Mouse (Mus musculus) heart, embryonic 16.5 days (tissue): ENCODE measurements at regions not wholly inside any gene's neighbourhood (a gene's known extent, or its start where the extent isn't known, plus 50 kb on each side); places are given as distances from the start of the nearest gene placed in this dataset.

ENCODE experiments used
- ATAC-seq: fragments of 200-750 bp; cut with Nextera tagmentation; replicated peaks from 2 replicates; pipeline ENCODE4 v1.8.0; 2017; ENCODE audit warnings: moderate number of reproducible peaks; ENCODE audit not compliant: insufficient read depth, low FRiP score; ENCODE audit errors: extremely low read depth
- H3K27ac ChIP-seq: fragments of 300-500 bp; sonication (generic); 2 replicates; pipeline ENCODE4 v1.5.1; 2014; ENCODE audit warnings: mild to moderate bottlenecking, low read length, control low read depth, moderate library complexity
- H3K27me3 ChIP-seq: fragments of 300-500 bp; sonication (generic); 2 replicates; pipeline ENCODE4 v1.6.1; 2014; ENCODE audit warnings: low read length, mixed read lengths; ENCODE audit not compliant: control insufficient read depth, insufficient read depth
- H3K36me3 ChIP-seq: fragments of 300-500 bp; sonication (generic); 2 replicates; pipeline ENCODE4 v1.6.1; 2014; ENCODE audit not compliant: control insufficient read depth, insufficient read depth
- H3K4me1 ChIP-seq: fragments of 300-500 bp; sonication (generic); 2 replicates; pipeline ENCODE4 v1.6.1; 2014; ENCODE audit warnings: low read length, mixed read lengths; ENCODE audit not compliant: control insufficient read depth, insufficient read depth
- H3K4me2 ChIP-seq: fragments of 300-500 bp; sonication (generic); 2 replicates; pipeline ENCODE4 v1.6.1; 2014; ENCODE audit warnings: low read depth, mild to moderate bottlenecking, control low read depth, low read length
- H3K4me3 ChIP-seq: fragments of 300-500 bp; sonication (generic); 2 replicates; pipeline ENCODE4 v1.5.1; 2014; ENCODE audit warnings: mild to moderate bottlenecking, control low read depth, low read length
- H3K9ac ChIP-seq: fragments of 300-500 bp; sonication (generic); 2 replicates; pipeline ENCODE4 v1.6.1; 2014; ENCODE audit warnings: low read length, control low read depth
- H3K9me3 ChIP-seq: fragments of 300-500 bp; sonication (generic); replicated peaks from 2 replicates; pipeline ENCODE4 v1.6.1; 2016; ENCODE audit warnings: low read length; ENCODE audit not compliant: control insufficient read depth
- WGBS: fragments of 180-500 bp; shearing (Covaris S2); extraction: QIAGEN DNeasy Blood & Tissue Kit; methylation state at CpG from one replicate; pipeline ENCODE4 v1.1.7; 2014; 5-methylcytosine and 5-hydroxymethylcytosine counted together

GRCm38 (mm10) chr16:39390626-39391025 is 498.2 kb downstream of the Igsf11 start:
- Histone ChIP-seq H3K4me2 (no peak overlapping the region), H3K27me3 (no peaks in the 10 kb centered on the region), H3K27ac (no peak overlapping the region), H3K9me3 (no peaks in the 10 kb centered on the region), H3K4me1 (no peaks in the 10 kb centered on the region), H3K36me3 (no peaks in the 10 kb centered on the region), H3K4me3 (no peak overlapping the region), H3K9ac (no peak overlapping the region)
- 71% methylated on average over 3 of the region's 3 CpGs for WGBS
- no peak for ATAC-seq

GRCm38 (mm10) chr16:39402101-39402749 is 509.8 kb downstream of the Igsf11 start:
- Histone ChIP-seq H3K4me1 (no peaks in the 10 kb centered on the region), H3K4me3 (no peak overlapping the region), H3K36me3 (no peaks in the 10 kb centered on the region), H3K27ac (no peak overlapping the region), H3K9ac (no peak overlapping the region), H3K27me3 (no peaks in the 10 kb centered on the region), H3K4me2 (no peak overlapping the region), H3K9me3 (no peaks in the 10 kb centered on the region)
- no peak for ATAC-seq
- 66% methylated on average over 4 of the region's 4 CpGs for whole genome bisulfite sequencing

GRCm38 (mm10) chr16:39431581-39431980 is 539.1 kb downstream of the Igsf11 start:
- H3K27me3 ChIP-seq: no peaks in the 10 kb centered on the region
- no peaks in the 10 kb centered on the region for H3K36me3 ChIP-seq
- H3K9ac ChIP-seq: no peak overlapping the region
- H3K4me2 ChIP-seq: no peak overlapping the region
- H3K4me3 ChIP-seq: no peak overlapping the region
- no peak overlapping the region for H3K27ac ChIP-seq
- no peaks in the 10 kb centered on the region for H3K9me3 ChIP-seq
- ATAC-seq: no peak
- no peaks in the 10 kb centered on the region for H3K4me1 ChIP-seq
- WGBS: 83% methylated on average over 1 of the region's 1 CpGs

- Histone ChIP-seq H3K4me3 (no peak overlapping the region), H3K27ac (no peak overlapping the region), H3K4me1 (no peaks in the 10 kb centered on the region), H3K9me3 (no peaks in the 10 kb centered on the region), H3K4me2 (no peak overlapping the region), H3K36me3 (no peaks in the 10 kb centered on the region), H3K9ac (no peak overlapping the region), H3K27me3 (no peaks in the 10 kb centered on the region)
- no peak for ATAC-seq
- WGBS: 68% methylated on average over 2 of the region's 2 CpGs
These were observed 538.4 kb upstream of the Lsamp start for GRCm38 (mm10) chr16:39445740-39446139.

- no peaks in the 10 kb centered on the region; the same call in 1 of the 2 replicates for H3K9me3 ChIP-seq
- H3K9ac ChIP-seq: no peak overlapping the region
- 71% methylated on average over 5 of the region's 5 CpGs for WGBS
- H3K36me3 ChIP-seq: no peaks in the 10 kb centered on the region
- no peak overlapping the region for H3K4me3 ChIP-seq
- no peak overlapping the region for H3K4me2 ChIP-seq
- no peak overlapping the region for H3K27ac ChIP-seq
- no peaks in the 10 kb centered on the region for H3K27me3 ChIP-seq
- H3K4me1 ChIP-seq: no peaks in the 10 kb centered on the region
- ATAC-seq: no peak
These were observed 530.6 kb upstream of the Lsamp start for GRCm38 (mm10) chr16:39453400-39454138.
